Mouse (Mus musculus) thymus, adult 2 months (tissue): ENCODE results near the gene Pet117.

Experiments
- CTCF ChIP-seq: fragments of 200-500 bp; IDR thresholded peaks from 2 replicates; pipeline ENCODE4 v1.5.1; 2012; ENCODE audit warnings: mild to moderate bottlenecking, control low read depth, low read length, moderate library complexity, borderline replicate concordance; ENCODE audit not compliant: control insufficient read depth, poor library complexity, insufficient read depth; ENCODE audit errors: extremely low read depth
- POLR2A ChIP-seq: fragments of 200-500 bp; IDR thresholded peaks from 2 replicates; pipeline ENCODE4 v1.6.1; 2012; ENCODE audit warnings: mild to moderate bottlenecking, low read length, control low read depth, moderate library complexity; ENCODE audit not compliant: control insufficient read depth, poor library complexity, insufficient read depth; ENCODE audit errors: extremely low read depth

DNA sequence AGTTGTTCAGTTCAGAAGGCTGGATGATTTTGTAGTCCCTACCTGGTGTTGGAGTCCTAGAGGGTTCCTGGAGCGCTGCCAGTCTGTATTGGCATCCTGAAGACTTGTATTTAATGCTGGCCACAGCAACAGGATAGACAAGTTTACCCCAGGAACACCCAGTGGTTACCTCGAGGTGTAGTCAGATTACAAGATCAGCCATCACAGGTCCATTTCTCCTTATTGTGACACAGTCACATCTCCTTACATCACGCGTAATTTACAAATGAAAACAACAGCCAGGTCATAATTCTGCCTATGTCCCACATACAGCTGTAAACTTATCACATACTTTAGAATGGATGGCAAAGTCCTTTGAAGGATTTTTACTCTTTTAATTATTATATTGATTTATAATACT, 40.2 kb downstream of the Pet117 start:
- no peak for TF ChIP-seq POLR2A
- no peak for TF ChIP-seq CTCF
